Mouse (Mus musculus): ENCODE measurements around the gene Pitpnm1. TPM values are rescaled to one million over a fixed set of nuclear protein-coding genes. Genes with fewer than 3 reads are reported as not detected.

Pitpnm1 gene
- polyA plus RNA-seq, 1 experiment: 568 TPM

DNA sequence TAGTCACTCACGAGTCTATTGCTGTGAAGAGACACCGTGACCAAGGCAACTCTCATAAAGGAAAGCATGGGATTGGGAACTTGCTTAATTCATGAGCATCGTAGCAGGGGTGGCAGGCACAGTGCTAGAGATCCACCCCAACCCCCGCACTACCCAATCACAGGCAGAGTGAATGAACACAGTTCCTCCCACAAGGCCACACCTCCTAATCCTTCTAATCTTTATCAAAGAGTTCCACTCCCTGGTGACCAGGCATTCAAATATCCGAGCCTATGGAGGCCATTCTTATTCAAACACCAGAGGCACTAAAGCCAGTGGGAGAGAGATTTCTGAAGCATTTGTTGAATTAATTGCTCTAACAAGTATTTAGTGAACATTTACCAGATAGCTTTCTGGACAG, 46.1 kb downstream of the Pitpnm1 start:
- Histone ChIP-seq H3K27me3 (ENCODE audit: control insufficient read depth, insufficient read depth, low read length) (no peaks in the 10 kb centered on the region), H3K4me3 (replicated peaks; ENCODE audit: insufficient read depth, low read depth, low read length) (no peak overlapping the region), H3K4me1 (ENCODE audit: control insufficient read depth, insufficient read depth, low read length) (peaks cover 25% of the 10 kb centered on the region), H3K27ac (ENCODE audit: insufficient read depth, low read length) (no peak overlapping the region)
- TF ChIP-seq POLR2A (IDR thresholded peaks at IDR 0.05; ENCODE audit: borderline replicate concordance, insufficient read depth, low read length) (no peak), CTCF (IDR thresholded peaks at IDR 0.05; ENCODE audit: borderline replicate concordance, insufficient read depth, low read depth, low read length) (no peak)
- 93% methylated on average over 5 of the region's 5 CpGs for WGBS
- no peak for DNase-seq

DNA sequence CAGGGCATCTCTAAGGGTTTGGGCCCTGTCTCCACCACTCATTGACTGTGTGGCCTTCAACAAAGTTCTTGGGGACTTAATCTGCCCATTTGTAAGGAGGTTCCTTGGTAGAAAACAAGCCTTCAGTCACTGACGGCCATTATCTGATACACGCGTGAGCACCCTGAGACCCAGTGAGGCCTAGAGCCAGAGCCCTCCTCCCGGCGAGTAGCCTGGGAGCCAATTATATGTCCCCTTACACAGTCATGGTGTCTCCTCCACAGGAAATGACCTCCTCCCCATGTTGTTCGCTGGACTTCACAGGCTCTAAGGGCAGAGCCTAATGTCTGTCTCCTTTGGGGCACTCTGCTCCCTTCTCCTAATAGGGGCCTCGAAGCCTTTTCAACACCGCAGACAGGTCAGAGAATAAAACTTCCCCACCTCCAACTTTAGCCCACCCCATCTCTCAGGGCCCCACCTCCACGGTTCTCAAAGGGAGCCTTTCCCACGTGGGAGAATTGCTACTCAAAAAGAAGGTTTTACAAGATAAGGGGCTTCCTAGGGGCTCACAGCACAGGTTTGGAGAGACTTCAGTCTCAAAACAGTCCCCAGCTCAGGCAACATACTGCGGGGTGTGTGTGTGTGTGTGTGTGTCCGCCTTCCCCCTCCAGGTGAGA, 46.7 kb downstream of the Pitpnm1 start:
- Histone ChIP-seq H3K27me3 (ENCODE audit: control insufficient read depth, insufficient read depth, low read length) (no peaks in the 10 kb centered on the region), H3K4me3 (replicated peaks; ENCODE audit: insufficient read depth, low read depth, low read length) (no peak overlapping the region), H3K27ac (ENCODE audit: insufficient read depth, low read length) (peak overlapping the region; percentile 68), H3K4me1 (ENCODE audit: control insufficient read depth, insufficient read depth, low read length) (peaks cover 25% of the 10 kb centered on the region)
- TF ChIP-seq POLR2A (IDR thresholded peaks at IDR 0.05; ENCODE audit: borderline replicate concordance, insufficient read depth, low read length) (no peak), CTCF (IDR thresholded peaks at IDR 0.05; ENCODE audit: borderline replicate concordance, insufficient read depth, low read depth, low read length) (no peak)
- DNase-seq: no peak
- 67% methylated on average over 12 of the region's 12 CpGs for WGBS

DNA sequence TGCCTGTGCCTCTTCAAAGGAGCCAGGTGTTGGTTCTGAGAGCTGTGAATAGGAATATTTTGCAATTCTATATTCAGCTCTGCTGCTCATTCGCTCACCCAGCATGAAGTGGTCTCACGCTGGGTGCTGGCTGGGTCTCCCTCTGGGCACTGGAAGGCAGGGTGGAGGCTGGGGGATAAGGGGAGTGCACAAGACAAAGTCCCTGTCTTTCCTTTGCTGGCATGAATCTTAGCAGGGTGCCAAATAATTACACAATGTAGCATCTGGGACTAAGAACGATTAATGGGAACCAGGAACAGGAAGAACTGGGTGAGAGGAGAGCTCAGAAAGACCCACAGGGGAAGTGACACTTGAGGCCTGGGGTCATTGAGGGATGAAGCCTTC, 47.2 kb downstream of the Pitpnm1 start:
- no peak for TF ChIP-seq CTCF (IDR thresholded peaks at IDR 0.05; ENCODE audit: borderline replicate concordance, insufficient read depth, low read depth, low read length)
- TF ChIP-seq POLR2A (IDR thresholded peaks at IDR 0.05; ENCODE audit: borderline replicate concordance, insufficient read depth, low read length): no peak
- peaks cover 29% of the 10 kb centered on the region for H3K4me1 ChIP-seq (ENCODE audit: control insufficient read depth, insufficient read depth, low read length)
- no peaks in the 10 kb centered on the region for H3K27me3 ChIP-seq (ENCODE audit: control insufficient read depth, insufficient read depth, low read length)
- H3K4me3 ChIP-seq (replicated peaks; ENCODE audit: insufficient read depth, low read depth, low read length): no peak overlapping the region
- peak overlapping the region; percentile 68 for H3K27ac ChIP-seq (ENCODE audit: insufficient read depth, low read length)
- 35% methylated on average over 3 of the region's 3 CpGs for WGBS
- no peak for DNase-seq

DNA sequence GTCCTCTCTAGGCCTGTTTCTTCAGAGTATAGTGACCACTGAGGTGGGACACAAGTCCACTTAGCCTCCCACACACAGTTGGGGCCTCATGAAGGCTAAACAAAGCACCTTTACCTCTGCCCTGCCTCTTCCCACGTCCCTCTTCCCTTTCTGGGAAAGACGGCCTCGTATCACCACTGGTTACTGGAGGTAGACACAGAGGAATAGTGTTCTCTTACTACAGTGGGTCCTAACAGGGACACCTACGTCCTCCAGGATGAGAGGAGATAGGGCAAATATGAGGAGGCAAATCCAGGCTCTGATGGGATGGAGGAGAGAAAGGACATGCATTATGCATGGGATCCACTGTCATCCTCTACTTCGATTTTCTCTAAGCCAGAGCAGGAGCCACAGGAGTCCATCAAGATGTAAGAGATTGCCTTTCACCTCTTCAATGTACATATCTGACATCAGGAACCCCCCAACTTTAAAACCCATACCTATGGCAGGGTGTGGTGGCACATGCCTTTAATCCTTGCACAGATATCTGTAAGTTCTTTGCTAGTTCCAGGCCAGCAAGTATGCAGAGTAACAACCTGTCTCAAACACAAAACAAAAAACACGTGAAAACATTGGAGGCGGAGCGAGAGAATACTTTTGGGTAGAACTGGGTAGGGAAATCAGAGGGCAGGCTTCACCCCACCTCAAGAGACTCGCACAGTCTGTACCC, 48.1 kb downstream of the Pitpnm1 start:
- Histone ChIP-seq H3K4me1 (ENCODE audit: control insufficient read depth, insufficient read depth, low read length) (peaks cover 36% of the 10 kb centered on the region), H3K27ac (ENCODE audit: insufficient read depth, low read length) (peak overlapping the region; percentile 52; the same call in 1 of the 2 replicates), H3K4me3 (replicated peaks; ENCODE audit: insufficient read depth, low read depth, low read length) (peak overlapping the region; percentile 85), H3K27me3 (ENCODE audit: control insufficient read depth, insufficient read depth, low read length) (no peaks in the 10 kb centered on the region)
- 35% methylated on average over 9 of the region's 9 CpGs for WGBS
- TF ChIP-seq POLR2A (IDR thresholded peaks at IDR 0.05; ENCODE audit: borderline replicate concordance, insufficient read depth, low read length): no peak
- no peak for TF ChIP-seq CTCF (IDR thresholded peaks at IDR 0.05; ENCODE audit: borderline replicate concordance, insufficient read depth, low read depth, low read length)
- no peak for DNase-seq

DNA sequence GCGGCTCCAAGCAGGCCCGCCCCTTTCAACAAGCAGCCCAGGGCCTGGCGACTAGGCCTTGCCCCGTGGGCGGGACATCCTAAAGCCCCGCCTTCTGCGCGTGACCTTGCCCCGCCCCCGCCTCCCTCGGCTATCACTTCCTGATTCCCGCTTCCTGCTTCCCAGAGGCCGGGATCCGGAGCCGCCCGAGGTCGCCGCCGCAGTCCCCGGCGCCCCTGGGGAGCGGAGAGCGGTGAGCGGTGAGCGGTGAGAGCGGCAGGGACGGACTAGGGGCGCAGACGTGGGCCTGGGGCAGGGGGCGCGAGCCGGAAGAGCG, 48.7 kb downstream of the Pitpnm1 start, which contains the start of gene Coro1b:
Gene Coro1b (plus strand): TSS at position 129 of the 316 bp plus-strand sequence.
- DNase-seq: peak; percentile 95 to 96
- Histone ChIP-seq H3K4me3 (replicated peaks; ENCODE audit: insufficient read depth, low read depth, low read length) (peak within 1 kb of the TSS; percentile 85), H3K27me3 (ENCODE audit: control insufficient read depth, insufficient read depth, low read length) (no peaks in the 10 kb centered on the region), H3K4me1 (ENCODE audit: control insufficient read depth, insufficient read depth, low read length) (peaks cover 41% of the 10 kb centered on the region), H3K27ac (ENCODE audit: insufficient read depth, low read length) (peak within 1 kb of the TSS; percentile 52; the same call in 1 of the 2 replicates)
- TF ChIP-seq POLR2A (IDR thresholded peaks at IDR 0.05; ENCODE audit: borderline replicate concordance, insufficient read depth, low read length) (peak; percentile 62; the same call in 1 of the 2 replicates), CTCF (IDR thresholded peaks at IDR 0.05; ENCODE audit: borderline replicate concordance, insufficient read depth, low read depth, low read length) (no peak)
- WGBS: under 1% methylated on average over 33 of the region's 33 CpGs

DNA sequence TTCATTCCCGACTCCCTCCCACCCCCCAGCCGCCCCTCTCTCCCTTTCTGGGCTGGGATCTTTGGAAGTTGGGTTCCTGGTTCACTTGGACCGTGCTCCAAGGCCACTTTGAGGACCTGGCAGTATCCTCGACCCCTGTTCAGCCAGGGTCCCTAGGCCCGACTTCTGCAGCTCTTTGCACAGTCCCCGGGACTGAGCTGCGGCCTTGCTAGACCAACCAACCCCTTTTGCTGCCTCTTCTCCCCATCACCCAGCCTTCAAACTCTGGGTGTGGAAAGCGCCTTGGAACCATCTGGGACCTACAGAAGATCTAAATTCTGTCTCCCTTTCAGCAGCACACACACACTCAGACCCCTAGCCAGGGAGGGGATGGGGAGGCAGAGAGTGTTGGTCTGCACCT, 49.0 kb downstream of the Pitpnm1 start:
- no peak for DNase-seq
- WGBS: 2% methylated on average over 8 of the region's 8 CpGs
- peak overlapping the region; percentile 48; the same call in 1 of the 2 replicates for H3K27ac ChIP-seq (ENCODE audit: insufficient read depth, low read length)
- peak overlapping the region; percentile 85 for H3K4me3 ChIP-seq (replicated peaks; ENCODE audit: insufficient read depth, low read depth, low read length)
- no peaks in the 10 kb centered on the region for H3K27me3 ChIP-seq (ENCODE audit: control insufficient read depth, insufficient read depth, low read length)
- peaks cover 45% of the 10 kb centered on the region for H3K4me1 ChIP-seq (ENCODE audit: control insufficient read depth, insufficient read depth, low read length)
- TF ChIP-seq CTCF (IDR thresholded peaks at IDR 0.05; ENCODE audit: borderline replicate concordance, insufficient read depth, low read depth, low read length): no peak
- TF ChIP-seq POLR2A (IDR thresholded peaks at IDR 0.05; ENCODE audit: borderline replicate concordance, insufficient read depth, low read length): no peak

DNA sequence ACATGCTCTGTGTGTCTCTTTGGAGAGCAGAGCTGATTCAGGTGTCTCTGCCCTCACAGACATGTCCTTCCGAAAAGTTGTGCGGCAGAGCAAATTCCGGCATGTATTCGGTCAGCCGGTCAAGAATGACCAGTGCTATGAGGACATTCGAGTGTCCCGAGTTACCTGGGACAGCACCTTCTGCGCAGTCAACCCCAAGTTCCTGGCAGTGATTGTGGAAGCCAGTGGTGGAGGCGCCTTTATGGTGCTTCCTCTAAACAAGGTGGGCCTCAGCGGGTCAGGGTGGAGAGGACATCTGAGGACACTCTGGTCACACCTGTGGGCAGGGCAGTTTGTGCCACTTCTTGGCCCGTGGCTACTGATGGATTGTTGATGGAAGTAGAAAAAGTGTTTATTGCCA, 49.5 kb downstream of the Pitpnm1 start:
- peak in 1 of 2 experiments; percentile 11 for DNase-seq
- WGBS: 86% methylated on average over 11 of the region's 11 CpGs
- peak overlapping the region; percentile 85 for H3K4me3 ChIP-seq (replicated peaks; ENCODE audit: insufficient read depth, low read depth, low read length)
- TF ChIP-seq POLR2A (IDR thresholded peaks at IDR 0.05; ENCODE audit: borderline replicate concordance, insufficient read depth, low read length): no peak
- no peak for TF ChIP-seq CTCF (IDR thresholded peaks at IDR 0.05; ENCODE audit: borderline replicate concordance, insufficient read depth, low read depth, low read length)
- H3K27ac ChIP-seq (ENCODE audit: insufficient read depth, low read length): no peak overlapping the region
- H3K27me3 ChIP-seq (ENCODE audit: control insufficient read depth, insufficient read depth, low read length): no peaks in the 10 kb centered on the region
- H3K4me1 ChIP-seq (ENCODE audit: control insufficient read depth, insufficient read depth, low read length): peaks cover 47% of the 10 kb centered on the region
